Mouse (Mus musculus) thymus, adult 18-20 months (tissue): ENCODE measurements around the gene Shisa8.

Experiments
- DNase-seq, 2 experiments: peaks; one replicate each; pipeline ENCODE4 v3.0.0; 2022; ENCODE audit warnings: mixed read lengths in 2 of 2

Shisa8 gene

DNA sequence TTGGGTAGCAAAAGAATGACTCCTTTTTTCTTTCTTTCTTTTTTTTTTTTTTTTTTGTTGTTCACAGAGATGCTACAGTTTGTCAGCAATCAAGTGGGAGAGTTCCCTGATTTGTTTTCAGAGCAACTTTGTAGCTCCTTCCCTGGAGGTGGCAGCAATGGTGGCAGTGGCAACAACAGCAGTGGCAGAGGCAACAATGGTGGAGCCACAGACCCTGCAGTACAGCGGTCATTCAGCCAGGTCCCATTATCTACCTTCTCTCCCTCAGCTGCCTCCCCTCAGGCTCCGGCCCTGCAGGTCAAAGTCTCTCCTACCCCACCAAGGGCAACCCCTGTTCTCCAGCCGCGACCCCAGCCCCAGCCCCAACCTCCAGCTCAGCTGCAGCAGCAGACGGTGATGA, 42.9 kb downstream of the Shisa8 start:
- DNase-seq: no peak

DNA sequence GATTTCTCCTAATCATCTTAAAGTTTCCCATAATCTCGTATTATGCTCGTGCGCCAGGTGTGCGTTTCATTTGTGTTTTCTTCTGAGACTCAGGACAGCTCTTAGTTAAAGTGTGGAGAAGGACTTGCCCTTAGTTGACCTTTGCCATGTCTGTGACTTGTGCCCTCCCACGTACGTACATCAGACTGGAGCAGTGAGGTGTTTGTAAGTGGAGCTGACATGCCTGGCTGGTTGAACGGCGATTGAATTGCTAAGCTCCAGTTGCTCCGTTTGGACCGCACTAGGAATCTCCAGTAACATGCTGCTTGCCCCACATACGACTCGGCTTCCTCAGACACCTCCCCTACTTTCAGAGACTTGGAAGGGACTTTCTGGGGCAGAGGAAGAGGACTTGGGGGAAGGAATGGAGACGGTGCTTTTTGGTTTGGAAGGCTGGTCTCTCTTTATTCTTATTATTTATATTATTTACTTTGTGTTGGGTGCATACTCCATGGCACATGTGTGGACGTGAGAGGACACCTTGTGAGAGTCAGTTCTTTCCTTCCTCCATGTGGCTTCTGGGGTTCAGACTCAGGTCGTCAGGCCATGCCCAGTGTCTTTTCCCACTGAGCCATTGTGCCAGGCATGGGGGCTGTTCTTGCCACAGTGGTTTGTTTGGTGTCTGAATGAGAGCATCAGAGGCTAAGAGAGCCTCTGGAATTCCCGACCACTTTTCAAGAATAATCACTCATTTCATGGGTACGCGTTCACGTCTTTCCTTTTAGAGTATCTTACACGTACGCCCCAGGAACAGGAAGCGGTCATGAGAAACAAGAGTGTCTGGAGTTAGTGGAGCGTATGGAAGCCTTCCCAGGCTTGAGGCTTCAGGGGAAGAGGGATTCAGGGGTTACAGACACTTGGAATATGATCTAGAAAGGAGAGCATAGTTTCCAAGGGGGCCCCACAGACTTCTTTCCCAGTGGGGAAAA, 45.1 kb downstream of the Shisa8 start:
- DNase-seq: no peak

DNA sequence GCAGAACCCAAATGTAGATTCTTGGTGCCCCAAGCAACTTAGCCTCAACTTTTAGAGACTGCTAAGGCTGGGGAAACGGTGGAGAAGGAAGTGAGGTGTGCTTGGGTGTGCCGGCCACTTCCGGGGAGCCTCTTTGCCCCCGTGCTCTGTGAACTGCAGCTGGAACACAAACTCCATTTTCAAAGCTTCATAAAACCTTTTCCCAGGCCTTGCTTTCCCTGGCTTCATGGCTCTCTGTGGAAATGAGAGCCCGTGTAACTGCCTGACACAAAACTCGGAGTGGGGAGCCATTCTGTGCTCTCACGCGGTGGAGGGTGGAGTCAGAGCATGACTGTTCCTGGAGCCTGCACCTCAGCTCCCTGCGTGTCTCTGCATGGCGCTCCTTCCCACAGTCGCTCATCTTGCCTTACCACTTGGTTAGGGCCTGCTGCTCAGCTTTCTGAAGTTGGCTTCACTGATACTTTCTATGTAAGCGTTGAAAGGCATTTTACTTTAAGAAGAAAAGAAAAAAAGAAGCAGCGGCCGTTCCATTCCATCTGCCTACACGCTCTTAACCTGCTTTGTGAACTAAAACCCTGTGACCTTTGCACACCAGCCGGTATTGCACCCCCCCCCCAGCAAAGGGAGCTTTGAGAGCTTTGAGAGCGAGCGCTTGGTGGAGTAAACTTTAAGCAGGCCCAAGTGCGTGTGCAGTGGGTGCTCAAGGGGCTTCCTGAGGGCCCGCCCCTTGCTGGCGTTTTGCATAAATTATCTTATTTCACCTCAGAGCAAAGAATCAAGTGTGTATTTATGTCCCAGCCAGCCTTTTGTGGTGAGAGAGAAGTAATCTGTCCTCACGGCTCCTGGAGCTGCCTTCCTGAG, 46.1 kb downstream of the Shisa8 start:
- DNase-seq: peak; percentile 50 to 65

DNA sequence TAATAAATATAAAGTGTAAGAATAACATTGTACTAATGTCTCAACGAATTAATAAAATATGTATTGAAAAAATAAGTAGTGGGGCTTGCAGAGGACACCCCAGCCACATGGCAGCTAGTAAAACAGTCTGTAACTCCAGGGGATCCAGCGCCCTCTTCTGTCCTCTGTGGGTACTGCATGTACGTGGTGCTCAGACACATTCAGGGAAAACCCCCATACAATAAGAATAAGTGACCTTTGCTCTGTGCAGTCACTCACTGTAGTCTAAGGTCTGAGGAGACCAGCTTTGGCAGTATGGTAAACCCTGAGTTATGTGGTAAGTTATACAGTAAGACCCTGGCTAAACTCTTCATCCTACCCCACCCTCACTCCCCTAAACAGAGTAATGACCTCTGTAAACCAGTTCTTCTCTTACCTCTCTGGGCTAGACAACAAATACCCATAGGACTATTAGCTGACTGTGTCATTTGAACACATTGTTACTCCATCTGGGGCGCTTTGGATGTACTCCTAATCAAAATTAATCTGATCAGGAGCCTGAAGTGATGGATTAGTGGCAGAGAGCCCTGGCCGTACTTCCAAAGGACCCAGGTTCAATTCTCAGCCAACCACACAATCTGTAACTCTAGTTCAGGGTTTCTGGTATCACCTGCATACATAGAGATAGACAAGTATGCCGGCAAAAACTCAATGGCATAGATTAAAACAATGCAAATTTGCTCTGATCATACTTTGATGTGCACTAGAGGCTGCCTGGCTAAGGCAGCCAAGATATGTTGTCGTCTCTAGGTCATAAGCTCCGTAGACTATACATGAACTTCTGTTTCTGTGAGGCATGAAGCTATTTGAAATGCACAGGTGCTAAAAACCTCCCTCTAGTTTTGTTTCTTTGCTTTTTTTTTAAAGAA, 47.0 kb downstream of the Shisa8 start:
- peak; percentile 70 to 80 for DNase-seq

DNA sequence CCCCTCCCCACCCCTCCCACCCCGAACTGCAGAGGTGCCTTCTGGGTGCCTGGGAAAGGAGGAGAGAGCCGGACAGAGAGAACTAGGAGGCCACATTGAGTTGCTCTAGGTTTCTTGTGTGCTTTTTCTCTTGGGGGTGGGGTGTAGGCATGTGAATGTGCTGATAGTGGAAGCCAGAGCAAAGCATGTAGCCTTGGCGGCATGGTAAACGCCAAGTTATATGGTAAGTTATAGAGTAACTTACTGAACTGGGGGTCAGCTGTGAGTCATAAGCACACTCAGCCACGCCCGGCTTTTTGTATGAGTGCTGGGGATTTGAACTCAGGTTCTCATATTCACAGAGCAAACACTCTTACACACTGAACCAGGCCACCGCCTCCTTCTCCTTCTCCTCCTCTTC, 48.1 kb downstream of the Shisa8 start:
- DNase-seq: no peak

DNA sequence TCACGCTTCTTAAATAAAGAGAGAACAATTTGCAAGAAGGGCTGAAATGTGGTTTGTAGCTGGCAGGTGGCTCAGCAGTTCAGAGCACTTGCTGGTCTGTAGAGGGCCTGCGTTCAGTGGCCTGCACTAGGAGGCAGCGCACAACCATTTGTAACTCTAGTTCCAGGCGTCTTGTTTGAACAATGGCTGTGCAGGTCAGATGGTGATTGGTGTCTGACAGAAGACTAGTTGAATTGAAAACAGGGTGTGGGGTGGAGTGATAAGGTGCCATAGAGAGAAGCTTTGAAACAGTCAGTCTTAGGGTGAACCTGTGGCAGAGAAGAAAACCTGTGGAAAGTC, 48.6 kb downstream of the Shisa8 start:
- no peak for DNase-seq

DNA sequence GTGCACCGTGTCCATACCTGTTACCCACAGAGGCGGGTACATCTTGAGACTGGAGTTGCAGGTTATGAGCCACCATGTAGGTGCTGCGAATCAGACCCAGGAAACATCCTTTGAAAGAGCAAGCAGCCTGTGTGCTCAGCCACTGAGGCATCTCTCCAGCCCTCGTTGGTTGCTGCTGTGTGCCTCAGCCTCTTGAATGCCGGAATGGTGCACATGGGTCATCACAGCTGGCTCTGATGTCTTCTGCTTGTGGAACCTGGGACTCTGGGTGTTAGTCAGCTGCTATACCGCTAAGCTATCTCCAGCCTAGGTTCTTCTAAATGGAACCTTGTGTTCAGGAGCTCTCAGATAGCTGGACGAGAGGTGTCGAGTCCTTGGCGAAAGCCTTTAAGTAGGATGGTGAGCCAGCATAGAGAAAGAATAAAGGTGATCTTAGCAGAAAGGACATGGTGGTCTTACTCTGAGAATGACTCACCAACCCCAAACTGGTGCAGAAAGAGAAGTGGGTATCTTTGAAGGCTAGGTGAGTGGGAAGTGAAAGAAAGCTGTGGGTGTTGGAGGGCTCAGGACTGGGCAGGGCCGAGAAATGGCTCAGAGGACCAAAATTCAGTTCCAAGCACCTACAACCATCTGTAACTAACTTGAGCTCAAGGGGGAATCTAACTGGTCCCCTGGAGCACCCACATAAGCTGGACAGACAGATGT, 49.1 kb downstream of the Shisa8 start:
- no peak for DNase-seq

DNA sequence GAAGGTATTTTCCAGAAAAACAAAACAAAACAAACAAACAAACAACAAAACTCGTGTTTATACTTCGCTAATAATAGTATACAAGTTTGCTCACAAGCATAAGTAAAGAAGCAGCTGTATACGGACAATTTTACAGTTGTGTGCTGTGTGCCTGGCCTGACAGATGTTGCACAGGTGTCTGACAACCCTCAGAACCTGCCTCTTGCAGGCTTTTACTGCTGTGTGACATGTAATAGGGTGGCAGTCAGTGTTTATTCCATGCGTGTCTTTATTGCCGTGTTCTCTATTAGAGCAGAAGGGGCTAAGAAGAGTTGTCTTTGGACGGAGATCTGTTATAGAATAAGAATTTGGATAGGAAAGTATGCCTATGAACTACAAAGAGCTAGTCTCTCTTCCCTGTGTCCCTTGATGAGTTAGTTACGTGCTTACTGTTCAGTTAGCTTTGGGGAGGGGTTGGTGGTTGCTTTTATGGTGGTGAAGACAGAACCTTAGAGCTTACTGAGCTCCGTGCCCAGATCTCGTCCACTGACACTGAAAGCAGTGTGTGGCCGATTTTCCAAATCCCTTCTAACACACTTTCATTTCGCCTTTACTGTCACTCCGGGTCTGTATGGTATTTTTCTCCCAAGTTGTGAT, 50.5 kb downstream of the Shisa8 start:
- DNase-seq: no peak

DNA sequence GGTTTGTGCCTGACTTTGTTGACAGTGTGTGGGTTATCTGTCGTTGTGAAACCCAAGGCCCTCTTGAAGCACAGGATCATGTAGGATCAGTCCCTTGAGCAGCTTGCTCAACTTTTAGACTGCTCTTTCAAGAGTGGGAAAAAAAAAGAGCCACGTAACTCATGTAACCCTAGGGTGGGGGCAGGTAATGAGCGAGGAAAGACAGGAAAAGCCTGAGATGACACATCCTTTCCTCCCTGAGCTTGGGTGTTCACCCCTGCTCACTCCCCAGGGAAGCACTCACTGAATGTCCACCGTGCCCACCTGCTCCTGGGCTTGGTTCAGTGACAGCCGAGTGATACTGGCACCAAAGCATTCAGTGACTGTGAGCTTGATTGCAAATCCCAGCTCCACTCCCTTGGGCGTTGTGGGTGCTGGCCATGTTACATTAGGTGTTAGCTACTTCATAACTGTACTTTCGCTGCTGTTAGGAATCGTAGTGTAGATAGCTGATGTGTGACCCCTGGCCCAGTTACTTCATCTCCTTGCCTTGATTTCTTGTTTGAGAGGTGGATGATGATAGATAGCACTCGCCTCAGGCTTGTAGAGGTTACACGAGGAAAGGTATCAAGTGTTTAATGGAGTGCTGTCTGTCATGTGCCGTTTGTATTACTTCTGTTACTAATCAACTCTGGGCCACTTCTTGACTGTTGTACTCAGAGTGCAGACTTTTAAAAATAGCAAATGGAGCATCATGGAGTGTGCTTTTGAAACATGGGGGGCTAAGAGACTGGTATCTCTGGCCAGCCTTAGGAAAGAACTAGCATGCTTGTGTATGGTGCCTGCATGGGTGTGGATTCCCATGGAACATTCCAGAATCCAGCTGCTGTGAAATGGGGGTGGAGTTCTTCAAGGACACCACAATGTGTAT, 51.6 kb downstream of the Shisa8 start:
- no peak for DNase-seq

DNA sequence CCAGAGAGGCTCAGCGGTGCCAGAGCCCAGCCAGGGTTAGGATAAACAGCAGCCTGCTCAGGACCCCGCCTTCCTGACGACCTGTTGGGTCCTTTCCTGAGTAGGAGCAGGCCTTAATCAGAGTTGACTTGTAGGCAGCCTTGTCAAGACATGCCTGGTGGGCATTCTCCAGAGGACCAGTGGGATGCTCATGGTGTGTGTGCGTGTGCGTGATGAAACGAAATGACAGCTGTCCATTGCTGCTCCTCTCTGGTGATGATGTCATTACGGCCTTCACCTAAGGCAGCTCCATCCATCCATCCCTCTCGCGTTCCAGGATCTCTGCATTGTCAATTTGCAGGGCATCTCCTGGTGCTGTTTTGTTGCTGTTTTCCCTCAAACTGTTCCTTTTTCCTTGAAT, 53.1 kb downstream of the Shisa8 start:
- no peak for DNase-seq

DNA sequence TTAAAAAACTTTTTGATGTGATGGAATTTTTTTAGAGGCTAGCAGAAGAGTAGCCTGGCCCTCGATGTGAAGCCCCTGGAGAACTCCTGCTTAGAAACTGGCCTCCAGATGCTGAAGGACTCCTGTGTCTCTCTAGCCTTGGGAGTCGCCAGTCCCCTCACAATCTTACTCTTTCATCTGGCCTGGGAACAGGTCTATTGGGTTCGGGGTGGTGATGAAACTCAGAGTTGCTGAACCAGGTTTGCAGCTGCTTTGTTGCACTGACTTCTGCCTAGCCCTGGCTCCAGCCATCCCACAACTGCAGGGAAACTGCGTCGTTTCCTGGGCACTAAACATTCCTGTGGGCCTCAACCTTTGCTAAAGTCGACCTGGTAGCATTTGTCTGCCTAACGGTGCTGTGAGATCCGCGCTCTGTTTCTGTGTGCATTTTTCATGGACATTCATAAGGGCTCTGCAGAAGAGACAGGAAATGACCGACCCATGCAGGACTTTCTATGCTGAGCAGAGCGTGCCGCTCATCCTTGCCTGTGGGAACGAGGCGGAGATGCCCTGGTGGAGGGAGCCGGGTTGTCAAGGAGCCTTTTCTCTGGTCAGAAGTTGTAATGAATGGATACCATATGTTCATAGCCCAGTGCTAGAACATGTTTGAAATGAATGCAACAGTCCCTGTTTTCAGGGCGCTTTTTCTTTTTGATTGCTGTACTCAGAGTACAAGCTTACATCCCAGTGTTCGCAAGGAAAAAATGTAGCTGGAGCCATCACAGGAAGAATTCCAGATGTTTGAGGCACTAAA, 54.2 kb downstream of the Shisa8 start:
- DNase-seq: no peak

DNA sequence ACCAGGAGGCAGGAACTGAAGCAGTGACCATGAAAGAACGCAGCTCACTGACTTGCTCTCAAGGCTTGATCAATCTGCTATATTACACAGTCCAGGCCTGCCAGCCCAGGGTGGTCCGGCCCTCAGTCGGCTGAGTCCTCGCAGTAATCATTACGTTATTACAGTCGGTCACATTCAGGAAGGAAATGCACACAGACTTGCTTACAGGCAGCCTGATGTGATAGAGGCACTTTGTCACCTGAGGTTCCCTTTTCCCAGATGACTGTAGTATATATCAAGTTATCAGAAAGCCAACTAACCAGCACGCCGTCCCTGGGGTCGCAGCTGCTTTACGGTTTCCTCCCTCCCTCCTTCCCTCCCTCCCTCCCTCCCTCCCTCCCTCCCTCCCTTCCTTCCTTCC, 55.7 kb downstream of the Shisa8 start:
- no peak for DNase-seq

DNA sequence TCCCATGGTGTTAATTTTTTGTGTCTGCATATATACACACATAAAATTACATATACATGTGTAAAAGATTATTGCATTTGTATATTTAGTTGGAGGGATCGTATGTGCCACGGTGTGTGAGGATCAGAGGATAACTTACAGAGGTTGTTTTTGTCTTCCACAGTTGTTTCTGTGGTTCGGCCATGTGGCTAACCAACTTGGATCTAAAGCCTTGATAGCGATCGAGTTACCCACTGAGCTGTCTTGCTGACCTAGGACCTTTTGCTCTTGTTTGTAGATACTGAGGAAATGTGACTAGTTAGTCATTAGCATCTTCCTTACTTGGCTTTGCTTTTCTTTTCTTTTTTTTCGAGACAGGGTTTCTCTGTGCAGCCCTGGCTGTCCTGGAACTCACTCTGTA, 56.3 kb downstream of the Shisa8 start:
- DNase-seq: no peak
